Mouse (Mus musculus) cerebellum, postnatal 14 days (tissue): ENCODE results near the gene Bcl7c.
"Not testable (repeated sequence)": the region's sequence is repeated elsewhere in the genome, so short reads cannot be mapped to it uniquely, and the experiment has no call there.

Experiments
- DNase-seq, 2 experiments: peaks; one replicate each; pipeline ENCODE4 v3.0.0; 2021; ENCODE audit warnings: mixed read lengths in 2 of 2

Bcl7c gene

GRCm38 (mm10) chr7:127681888-127682553 lies 26.7 kb downstream of the Bcl7c start:
- no peak for DNase-seq

GRCm38 (mm10) chr7:127680541-127680940 lies 28.2 kb downstream of the Bcl7c start:
- no peak for DNase-seq

- DNase-seq, result no peak
These were observed 29.9 kb downstream of the Bcl7c start for GRCm38 (mm10) chr7:127678811-127679210.

- no peak for DNase-seq
These were observed 31.1 kb downstream of the Bcl7c start for GRCm38 (mm10) chr7:127677609-127678008.

GRCm38 (mm10) chr7:127677077-127677476 lies 31.7 kb downstream of the Bcl7c start:
- peak; percentile 59 to 84 for DNase-seq

- DNase-seq, result no peak
These were observed 33.3 kb downstream of the Bcl7c start for GRCm38 (mm10) chr7:127675391-127675811.

- peak; percentile 92 to 95 for DNase-seq
These were observed 33.8 kb downstream of the Bcl7c start for GRCm38 (mm10) chr7:127674977-127675376.

- DNase-seq, result no peak
These were observed 36.0 kb downstream of the Bcl7c start for GRCm38 (mm10) chr7:127672776-127673175.

GRCm38 (mm10) chr7:127671880-127672774 lies 36.6 kb downstream of the Bcl7c start:
- no peak for DNase-seq

- DNase-seq, result no peak
These were observed 41.6 kb downstream of the Bcl7c start for GRCm38 (mm10) chr7:127667171-127667570.

- DNase-seq, result no peak
These were observed 42.1 kb downstream of the Bcl7c start for GRCm38 (mm10) chr7:127666679-127667078.

- no peak for DNase-seq
These were observed 42.6 kb downstream of the Bcl7c start for GRCm38 (mm10) chr7:127666066-127666654.

GRCm38 (mm10) chr7:127662926-127663325 lies 45.8 kb downstream of the Bcl7c start:
- no peak for DNase-seq

GRCm38 (mm10) chr7:127661833-127662232 lies 46.9 kb downstream of the Bcl7c start:
- DNase-seq, result no peak

- DNase-seq, result no peak
These were observed 47.9 kb downstream of the Bcl7c start for GRCm38 (mm10) chr7:127660882-127661281.

- DNase-seq, result peak; percentile 77 to 89
These were observed 51.8 kb downstream of the Bcl7c start for GRCm38 (mm10) chr7:127656946-127657345.

GRCm38 (mm10) chr7:127654318-127654717 lies 54.4 kb downstream of the Bcl7c start:
- no peak for DNase-seq

GRCm38 (mm10) chr7:127652050-127652449 lies 56.7 kb downstream of the Bcl7c start:
- DNase-seq, result no peak

- DNase-seq, result no peak
These were observed 57.1 kb downstream of the Bcl7c start for GRCm38 (mm10) chr7:127651624-127652023.

- DNase-seq, result no peak
These were observed 59.5 kb downstream of the Bcl7c start for GRCm38 (mm10) chr7:127649206-127649605.

GRCm38 (mm10) chr7:127648516-127649201 lies 60.1 kb downstream of the Bcl7c start:
- DNase-seq, result no peak

- DNase-seq, result not testable (repeated sequence)
These were observed 61.2 kb downstream of the Bcl7c start for GRCm38 (mm10) chr7:127647576-127647975.

GRCm38 (mm10) chr7:127646363-127646762 lies 62.4 kb downstream of the Bcl7c start:
- DNase-seq, result no peak
